Mouse (Mus musculus): ENCODE measurements around the gene B4galnt3. TPM values are rescaled to one million over a fixed set of nuclear protein-coding genes. Genes with fewer than 3 reads are reported as not detected.

B4galnt3 gene
- polyA plus RNA-seq, 1 experiment from 2014 or later, result 0.74 TPM

- WGBS, result 90% methylated on average over 4 of the region's 4 CpGs
- DNase-seq (ENCODE audit: low spot score) (no peak), ATAC-seq (ENCODE audit: low FRiP score, low TSS enrichment) (no peak)
- Histone ChIP-seq H3K9me3 (ENCODE audit: control insufficient read depth, low read length) (no peaks in the 10 kb centered on the region), H3K27me3 (ENCODE audit: control insufficient read depth, insufficient read depth, low read length) (no peaks in the 10 kb centered on the region), H3K27ac (replicated peaks) (no peak overlapping the region), H3K36me3 (ENCODE audit: control insufficient read depth, insufficient read depth, low read length) (no peaks in the 10 kb centered on the region), H3K9ac (ENCODE audit: low read length) (no peak overlapping the region), H3K4me3 (ENCODE audit: low read depth, low read length) (no peak overlapping the region), H3K4me1 (replicated peaks; ENCODE audit: control insufficient read depth, insufficient read depth) (no peaks in the 10 kb centered on the region), H3K4me2 (replicated peaks; ENCODE audit: low read depth) (no peak overlapping the region)
- TF ChIP-seq EP300 (optimal IDR thresholded peaks at IDR 0.05) (no peak), CTCF (IDR thresholded peaks at IDR 0.05; ENCODE audit: low read depth) (no peak)
Measured at GRCm38 (mm10) chr6:120183771-120184170, 110.6 kb downstream of the B4galnt3 start.

DNA sequence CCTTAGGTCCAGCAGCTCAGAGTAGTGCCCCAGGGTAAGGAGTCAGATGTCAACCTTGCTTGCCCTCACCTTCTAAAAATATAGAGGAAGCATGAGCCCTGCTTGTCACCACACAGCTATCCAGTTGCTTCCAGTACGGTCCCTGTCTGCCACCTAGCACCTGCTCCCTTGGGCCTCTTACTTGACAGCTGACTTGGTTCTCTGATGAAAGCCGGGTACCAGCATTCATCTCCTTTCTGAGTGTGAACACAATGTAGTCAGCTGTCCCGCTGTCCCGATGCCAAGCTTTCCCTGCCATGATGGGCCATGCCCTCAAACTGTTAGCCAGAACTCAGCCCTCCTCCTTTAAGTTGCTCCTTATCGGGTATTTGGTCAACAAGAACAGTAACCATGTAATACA lies 112.2 kb downstream of the B4galnt3 start:
- Histone ChIP-seq H3K27ac (replicated peaks) (no peak overlapping the region), H3K36me3 (ENCODE audit: control insufficient read depth, insufficient read depth, low read length) (no peaks in the 10 kb centered on the region), H3K9me3 (ENCODE audit: control insufficient read depth, low read length) (no peaks in the 10 kb centered on the region), H3K27me3 (ENCODE audit: control insufficient read depth, insufficient read depth, low read length) (no peaks in the 10 kb centered on the region), H3K9ac (ENCODE audit: low read length) (no peak overlapping the region), H3K4me2 (replicated peaks; ENCODE audit: low read depth) (no peak overlapping the region), H3K4me3 (ENCODE audit: low read depth, low read length) (no peak overlapping the region), H3K4me1 (replicated peaks; ENCODE audit: control insufficient read depth, insufficient read depth) (no peaks in the 10 kb centered on the region)
- DNase-seq (ENCODE audit: low spot score) (no peak), ATAC-seq (ENCODE audit: low FRiP score, low TSS enrichment) (no peak)
- TF ChIP-seq CTCF (IDR thresholded peaks at IDR 0.05; ENCODE audit: low read depth), result no peak
- TF ChIP-seq EP300 (optimal IDR thresholded peaks at IDR 0.05), result no peak
- WGBS, result 90% methylated on average over 5 of the region's 5 CpGs

- no peak for TF ChIP-seq CTCF (IDR thresholded peaks at IDR 0.05; ENCODE audit: low read depth)
- TF ChIP-seq EP300 (optimal IDR thresholded peaks at IDR 0.05), result no peak
- Histone ChIP-seq H3K9me3 (ENCODE audit: control insufficient read depth, low read length) (no peaks in the 10 kb centered on the region), H3K4me3 (ENCODE audit: low read depth, low read length) (no peak overlapping the region), H3K36me3 (ENCODE audit: control insufficient read depth, insufficient read depth, low read length) (no peaks in the 10 kb centered on the region), H3K4me2 (replicated peaks; ENCODE audit: low read depth) (no peak overlapping the region), H3K27ac (replicated peaks) (no peak overlapping the region), H3K9ac (ENCODE audit: low read length) (no peak overlapping the region), H3K4me1 (replicated peaks; ENCODE audit: control insufficient read depth, insufficient read depth) (no peaks in the 10 kb centered on the region), H3K27me3 (ENCODE audit: control insufficient read depth, insufficient read depth, low read length) (no peaks in the 10 kb centered on the region)
- ATAC-seq (ENCODE audit: low FRiP score, low TSS enrichment) (no peak), DNase-seq (ENCODE audit: low spot score) (no peak)
- WGBS, result 66% methylated on average over 4 of the region's 4 CpGs
Measured at GRCm38 (mm10) chr6:120180492-120180891, 113.9 kb downstream of the B4galnt3 start.

DNA sequence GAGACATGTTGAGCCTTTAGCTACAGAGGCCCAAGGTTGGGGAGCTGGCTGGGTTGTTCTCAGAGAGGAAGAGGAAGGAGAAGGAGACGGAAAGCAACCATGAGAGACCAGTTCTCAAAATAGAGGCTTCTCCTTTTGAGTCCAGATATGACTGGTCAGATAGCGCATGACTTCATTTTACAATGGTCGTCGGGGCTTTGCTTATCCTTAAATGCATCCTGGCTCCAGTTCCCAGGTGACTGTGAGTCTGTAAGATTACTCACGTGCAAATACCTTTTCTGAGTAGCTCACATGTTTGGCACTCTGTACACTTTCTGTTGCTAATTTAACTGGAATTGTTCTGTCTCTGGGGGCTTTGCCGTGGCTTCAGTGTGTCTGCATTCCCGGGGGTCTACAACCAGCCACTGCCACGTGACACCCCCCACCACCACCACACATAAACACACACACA lies 114.6 kb downstream of the B4galnt3 start:
- ATAC-seq (ENCODE audit: low FRiP score, low TSS enrichment) (no peak), DNase-seq (ENCODE audit: low spot score) (no peak)
- Histone ChIP-seq H3K27me3 (ENCODE audit: control insufficient read depth, insufficient read depth, low read length) (no peaks in the 10 kb centered on the region), H3K27ac (replicated peaks) (no peak overlapping the region), H3K36me3 (ENCODE audit: control insufficient read depth, insufficient read depth, low read length) (no peaks in the 10 kb centered on the region), H3K4me2 (replicated peaks; ENCODE audit: low read depth) (no peak overlapping the region), H3K4me1 (replicated peaks; ENCODE audit: control insufficient read depth, insufficient read depth) (no peaks in the 10 kb centered on the region), H3K9me3 (ENCODE audit: control insufficient read depth, low read length) (no peaks in the 10 kb centered on the region), H3K4me3 (ENCODE audit: low read depth, low read length) (no peak overlapping the region), H3K9ac (ENCODE audit: low read length) (no peak overlapping the region)
- no peak for TF ChIP-seq EP300 (optimal IDR thresholded peaks at IDR 0.05)
- TF ChIP-seq CTCF (IDR thresholded peaks at IDR 0.05; ENCODE audit: low read depth), result no peak
- WGBS, result 72% methylated on average over 8 of the region's 8 CpGs

- no peak for DNase-seq (ENCODE audit: low spot score)
- Histone ChIP-seq H3K4me3 (ENCODE audit: low read depth, low read length) (no peak overlapping the region), H3K4me1 (replicated peaks; ENCODE audit: control insufficient read depth, insufficient read depth) (no peaks in the 10 kb centered on the region), H3K27ac (replicated peaks) (no peak overlapping the region), H3K36me3 (ENCODE audit: control insufficient read depth, insufficient read depth, low read length) (no peaks in the 10 kb centered on the region), H3K27me3 (ENCODE audit: control insufficient read depth, insufficient read depth, low read length) (no peaks in the 10 kb centered on the region), H3K9me3 (ENCODE audit: control insufficient read depth, low read length) (no peaks in the 10 kb centered on the region), H3K4me2 (replicated peaks; ENCODE audit: low read depth) (no peak overlapping the region), H3K9ac (ENCODE audit: low read length) (no peak overlapping the region)
- TF ChIP-seq EP300 (optimal IDR thresholded peaks at IDR 0.05) (no peak), CTCF (IDR thresholded peaks at IDR 0.05; ENCODE audit: low read depth) (no peak)
- 78% methylated on average over 6 of the region's 6 CpGs for WGBS
- no peak for ATAC-seq (ENCODE audit: low FRiP score, low TSS enrichment)
Measured at GRCm38 (mm10) chr6:120179044-120179755, 115.2 kb downstream of the B4galnt3 start.

- 94% methylated on average over 4 of the region's 4 CpGs for WGBS
- ATAC-seq (ENCODE audit: low FRiP score, low TSS enrichment), result no peak
- H3K9ac ChIP-seq (ENCODE audit: low read length), result no peak overlapping the region
- no peak for DNase-seq (ENCODE audit: low spot score)
- no peak overlapping the region for H3K4me2 ChIP-seq (replicated peaks; ENCODE audit: low read depth)
- H3K27me3 ChIP-seq (ENCODE audit: control insufficient read depth, insufficient read depth, low read length), result no peaks in the 10 kb centered on the region
- no peaks in the 10 kb centered on the region for H3K4me1 ChIP-seq (replicated peaks; ENCODE audit: control insufficient read depth, insufficient read depth)
- no peaks in the 10 kb centered on the region for H3K36me3 ChIP-seq (ENCODE audit: control insufficient read depth, insufficient read depth, low read length)
- H3K4me3 ChIP-seq (ENCODE audit: low read depth, low read length), result no peak overlapping the region
- no peak overlapping the region for H3K27ac ChIP-seq (replicated peaks)
- no peak for TF ChIP-seq CTCF (IDR thresholded peaks at IDR 0.05; ENCODE audit: low read depth)
- TF ChIP-seq EP300 (optimal IDR thresholded peaks at IDR 0.05), result no peak
- no peaks in the 10 kb centered on the region for H3K9me3 ChIP-seq (ENCODE audit: control insufficient read depth, low read length)
Measured at GRCm38 (mm10) chr6:120175650-120176049, 118.7 kb downstream of the B4galnt3 start.
